Mouse (Mus musculus) ES-E14 (cell line): ENCODE measurements around the gene Adar.

ENCODE experiments used
- HCFC1 ChIP-seq: IDR thresholded peaks from 2 replicates; pipeline ENCODE4 v1.6.1; 2012; ENCODE audit warnings: low read length, inconsistent platforms, borderline replicate concordance; ENCODE audit not compliant: insufficient read depth
- ZNF384 ChIP-seq: IDR thresholded peaks from 2 replicates; pipeline ENCODE4 v1.6.1; 2012; ENCODE audit warnings: low read depth, low read length, inconsistent platforms

- TF ChIP-seq ZNF384 (no peak), HCFC1 (no peak)
Measured at GRCm38 (mm10) chr3:89780102-89780501, 65.3 kb downstream of the Adar start.
